Mouse (Mus musculus): ENCODE results near the gene Abca4.

The Abca4 gene

GRCm38 (mm10) chr3:122173526-122174150, 129.4 kb downstream of the Abca4 start:
- no peak for DNase-seq

GRCm38 (mm10) chr3:122176018-122176417, 131.8 kb downstream of the Abca4 start:
- no peak for DNase-seq

GRCm38 (mm10) chr3:122176706-122177390, 132.6 kb downstream of the Abca4 start:
- peak; percentile 94 for DNase-seq

- DNase-seq = no peak
Observed at GRCm38 (mm10) chr3:122184109-122184508, 139.9 kb downstream of the Abca4 start.

GRCm38 (mm10) chr3:122186975-122187374, 142.7 kb downstream of the Abca4 start:
- DNase-seq = no peak

GRCm38 (mm10) chr3:122196621-122197298, 152.5 kb downstream of the Abca4 start:
- no peak for DNase-seq

- DNase-seq = no peak
Observed at GRCm38 (mm10) chr3:122198532-122198931, 154.3 kb downstream of the Abca4 start.

GRCm38 (mm10) chr3:122198966-122199381, 154.7 kb downstream of the Abca4 start:
- no peak for DNase-seq

- DNase-seq = no peak
Observed at GRCm38 (mm10) chr3:122199600-122199999, 155.4 kb downstream of the Abca4 start.

- no peak for DNase-seq
Observed at GRCm38 (mm10) chr3:122200017-122200416, 155.8 kb downstream of the Abca4 start.

- no peak for DNase-seq
Observed at GRCm38 (mm10) chr3:122200447-122200846, 156.2 kb downstream of the Abca4 start.

- DNase-seq = no peak
Observed at GRCm38 (mm10) chr3:122202307-122202732, 158.1 kb downstream of the Abca4 start.

- no peak for DNase-seq
Observed at GRCm38 (mm10) chr3:122203675-122204329, 159.6 kb downstream of the Abca4 start.

GRCm38 (mm10) chr3:122205753-122206152, 161.5 kb downstream of the Abca4 start:
- DNase-seq = no peak

- DNase-seq = peak; percentile 92
Observed at GRCm38 (mm10) chr3:122206279-122207070, 162.2 kb downstream of the Abca4 start.

GRCm38 (mm10) chr3:122207766-122208165, 163.5 kb downstream of the Abca4 start:
- peak; percentile 71 for DNase-seq

GRCm38 (mm10) chr3:122208296-122209225, 164.3 kb downstream of the Abca4 start:
- peak; percentile 44 for DNase-seq

GRCm38 (mm10) chr3:122209511-122209910, 165.3 kb downstream of the Abca4 start:
- DNase-seq = no peak

- no peak for DNase-seq
Observed at GRCm38 (mm10) chr3:122210434-122210833, 166.2 kb downstream of the Abca4 start.

GRCm38 (mm10) chr3:122210846-122211245, 166.6 kb downstream of the Abca4 start:
- no peak for DNase-seq

- DNase-seq = no peak
Observed at GRCm38 (mm10) chr3:122211446-122212125, 167.3 kb downstream of the Abca4 start.

Measured in cerebellum, adult 8-10 months (tissue).